Mouse (Mus musculus) ovary, postnatal 14 days (tissue): ENCODE measurements around the gene Hnrnpu.

Experiments
- DNase-seq: peaks from one replicate; pipeline ENCODE4 v3.0.0; 2022; ENCODE audit warnings: low spot score

The Hnrnpu gene

GRCm38 (mm10) chr1:178340213-178340612 is 2.6 kb upstream of the Hnrnpu start:
- DNase-seq: no peak

DNA sequence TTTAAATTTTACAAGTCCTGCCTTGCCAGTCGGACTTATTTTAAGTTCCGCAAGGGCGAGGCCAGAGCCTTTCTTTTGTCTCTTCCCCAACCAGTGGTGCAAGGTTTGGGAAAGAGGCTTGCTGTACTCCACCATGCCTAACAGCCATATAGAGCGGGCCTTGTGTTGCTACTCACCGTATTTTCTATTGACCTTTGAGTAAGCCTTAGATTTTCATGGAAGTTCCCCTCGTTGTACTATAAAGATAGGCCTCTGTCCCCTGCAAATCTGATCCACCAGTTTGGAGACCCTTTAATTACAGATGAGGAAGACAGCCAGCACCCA is 683 bp upstream of the Hnrnpu start:
- peak; percentile 25 for DNase-seq

DNA sequence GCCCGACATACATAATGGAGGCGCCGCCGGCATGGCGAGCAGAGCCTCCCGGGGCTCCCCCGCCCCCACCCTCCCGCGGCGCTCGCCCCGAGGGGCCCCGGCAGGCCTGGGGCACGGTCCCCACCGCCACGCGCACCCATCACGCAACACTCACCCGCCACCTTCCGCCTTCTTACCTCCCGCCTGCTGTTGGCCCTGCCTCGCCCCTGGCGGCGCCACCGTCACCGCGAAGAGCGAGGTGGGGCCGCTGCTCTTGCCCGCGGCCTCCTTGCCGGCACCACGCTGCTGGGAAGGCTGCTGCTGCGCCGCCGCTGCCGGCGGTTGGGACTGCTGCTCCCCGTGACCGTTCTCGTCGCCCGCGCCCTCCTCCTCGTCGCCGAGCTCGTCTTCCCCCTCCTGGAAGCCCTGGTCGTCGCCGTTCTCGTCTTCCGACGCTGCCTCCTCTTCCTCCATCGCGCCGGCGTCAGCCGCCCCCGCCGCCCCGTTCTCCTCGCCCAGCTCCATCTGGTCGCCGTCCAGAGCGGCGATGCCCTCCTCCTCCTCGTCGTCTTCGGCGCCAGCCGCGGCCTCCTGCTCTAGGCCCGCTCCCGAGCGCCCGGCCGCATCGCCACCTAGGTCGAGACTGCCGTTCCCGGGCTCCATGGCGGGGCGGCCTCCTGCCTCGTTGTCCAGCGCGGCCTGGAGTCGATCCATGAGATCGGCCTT is 668 bp downstream of the Hnrnpu start:
- DNase-seq: no peak

- DNase-seq: peak; percentile 90
Measured at GRCm38 (mm10) chr1:178336289-178336775, 1.3 kb downstream of the Hnrnpu start.

DNA sequence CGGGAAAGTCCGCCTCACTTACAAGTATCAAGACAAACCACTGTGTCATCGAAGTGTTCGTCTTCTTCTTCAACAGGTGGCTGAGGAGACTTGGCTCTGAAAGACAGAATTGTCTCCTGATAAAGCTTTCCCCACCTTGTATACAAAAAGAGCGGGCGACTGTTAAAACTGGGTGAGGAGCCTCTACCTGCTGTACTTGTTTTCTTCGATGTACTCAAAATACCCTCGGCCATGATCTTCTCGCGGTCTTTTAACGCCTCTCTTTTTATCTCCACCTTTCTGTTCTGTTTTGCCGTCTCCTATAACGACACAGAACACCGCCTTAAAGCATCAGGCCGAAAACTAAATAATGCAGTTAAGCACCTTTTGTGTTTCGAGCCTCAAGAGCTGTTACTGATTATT is 1.7 kb downstream of the Hnrnpu start:
- DNase-seq: no peak

- DNase-seq: no peak
Measured at GRCm38 (mm10) chr1:178329946-178330345, 7.7 kb downstream of the Hnrnpu start.

DNA sequence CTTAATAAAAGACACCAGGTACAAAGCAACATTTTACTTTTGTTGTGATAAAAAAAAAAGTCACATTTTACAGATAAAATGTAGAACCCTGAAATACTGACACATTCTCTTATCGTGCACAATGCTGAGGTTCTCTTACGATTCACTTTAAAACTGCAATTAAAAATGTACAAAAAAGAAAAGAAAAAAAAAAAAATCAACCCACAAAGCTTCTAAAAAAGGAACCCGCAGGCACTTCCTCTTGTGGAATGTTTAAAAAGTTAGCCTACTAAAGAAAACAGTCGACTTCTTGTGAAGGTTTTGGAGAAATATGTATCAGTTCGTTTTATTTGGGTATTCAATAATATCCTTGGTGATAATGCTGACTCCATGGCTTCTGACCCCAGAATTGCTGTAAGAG is 8.6 kb downstream of the Hnrnpu start:
- no peak for DNase-seq

GRCm38 (mm10) chr1:178326950-178327349 is 10.6 kb downstream of the Hnrnpu start:
- DNase-seq: no peak

- no peak for DNase-seq
Measured at GRCm38 (mm10) chr1:178326357-178326756, 11.2 kb downstream of the Hnrnpu start.

DNA sequence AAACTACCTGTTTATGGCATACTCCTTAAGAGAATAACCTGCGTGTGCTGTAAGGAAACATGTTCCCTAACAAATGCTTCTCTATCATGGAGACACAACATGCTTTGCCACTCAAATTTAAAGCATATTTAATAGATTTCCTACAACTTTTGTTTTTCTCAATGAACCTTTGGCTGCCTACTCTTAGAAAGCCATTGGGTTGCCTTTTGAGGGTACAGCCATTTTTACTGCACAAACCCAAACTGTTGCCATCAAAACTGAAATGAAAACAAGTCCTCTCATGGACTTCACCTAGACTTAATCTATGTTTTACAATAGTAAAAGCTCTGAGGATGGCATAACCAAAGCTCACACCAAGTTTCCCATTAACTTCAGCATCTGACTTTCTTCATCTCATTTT is 13.0 kb downstream of the Hnrnpu start:
- no peak for DNase-seq

DNA sequence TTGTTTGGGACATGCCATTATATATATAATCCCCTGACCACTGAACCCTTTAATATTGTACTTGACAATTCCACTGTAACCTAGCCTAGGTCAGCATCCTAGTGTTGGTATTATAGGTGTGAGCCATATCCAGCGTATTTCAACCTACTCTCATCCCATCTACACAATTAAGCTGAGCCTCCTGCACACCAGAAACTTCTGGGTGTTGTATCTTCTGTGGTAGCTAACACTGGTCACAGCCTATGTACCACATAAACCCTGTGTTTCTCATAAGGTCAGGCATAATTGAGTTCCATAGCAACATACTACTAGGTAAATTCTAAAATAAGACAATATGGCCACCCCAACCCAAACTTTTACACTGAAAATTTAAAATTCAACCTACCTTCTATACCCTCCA is 14.4 kb downstream of the Hnrnpu start:
- no peak for DNase-seq

DNA sequence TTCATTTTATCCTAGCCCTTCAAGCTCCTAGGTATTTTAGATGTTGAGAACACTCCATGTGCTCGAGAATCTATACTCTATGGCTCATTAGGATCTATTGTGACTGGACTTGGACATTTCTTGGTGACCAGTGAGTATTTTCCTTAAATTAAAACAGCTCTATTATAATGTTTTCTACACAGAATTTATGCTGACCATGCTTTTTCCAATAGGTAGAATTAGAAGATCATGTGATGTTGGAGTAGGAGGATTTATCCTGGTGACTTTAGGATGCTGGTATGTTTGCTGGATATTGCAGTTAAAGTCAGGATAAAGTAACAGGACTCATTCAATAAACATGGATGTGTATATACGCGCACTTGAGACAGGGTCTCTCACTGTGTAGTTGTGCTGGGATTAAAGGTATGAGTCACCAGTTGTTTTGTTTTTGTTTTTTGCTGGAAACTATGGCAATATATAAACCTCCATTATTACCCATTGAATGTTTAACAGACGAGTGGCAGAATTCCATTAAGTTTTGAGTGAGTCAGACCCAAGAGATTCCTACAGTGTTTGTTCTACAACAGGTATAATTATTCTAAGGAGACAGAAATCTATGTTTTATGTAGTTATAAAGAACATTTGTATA is 15.8 kb downstream of the Hnrnpu start:
- no peak for DNase-seq

DNA sequence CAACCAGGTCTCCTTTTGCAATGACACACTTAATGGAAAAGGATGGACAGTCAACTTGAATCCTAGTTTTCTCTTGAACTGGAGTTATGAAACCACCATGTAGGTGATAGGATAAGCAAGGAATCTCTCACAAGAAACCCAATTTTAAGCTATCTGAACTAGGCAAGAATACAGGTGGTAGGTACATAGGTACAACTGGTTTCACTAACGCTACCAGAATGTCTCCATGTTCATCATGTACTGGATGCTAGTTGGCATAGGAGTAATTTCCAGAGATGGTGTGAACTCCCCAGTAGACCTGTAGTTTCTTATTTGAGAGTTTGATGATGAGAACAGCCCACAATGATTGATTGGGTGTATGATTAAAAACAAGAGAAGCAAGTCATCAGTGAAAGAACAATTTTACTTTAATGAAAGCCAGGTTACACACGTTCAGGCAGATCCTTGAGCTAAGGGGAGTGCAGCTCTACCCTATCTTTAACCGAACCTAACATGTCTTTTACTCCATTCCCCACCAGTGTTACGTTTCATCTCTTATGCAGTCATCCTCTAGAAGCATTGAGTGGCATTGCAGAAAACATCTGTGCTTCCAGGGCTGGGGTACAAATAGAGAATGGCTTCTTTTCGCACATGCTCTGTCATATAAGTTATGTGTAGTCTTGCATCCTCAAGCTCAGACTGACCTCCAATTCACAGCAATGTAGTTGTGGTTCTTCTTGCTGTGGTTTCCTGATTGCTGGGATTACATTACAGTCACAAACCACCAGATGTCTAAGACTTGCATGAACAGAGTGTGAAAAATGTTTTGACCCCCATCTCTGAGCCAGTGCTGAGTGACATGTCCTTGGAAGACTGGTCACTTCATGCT is 16.6 kb downstream of the Hnrnpu start:
- no peak for DNase-seq

GRCm38 (mm10) chr1:178320038-178320722 is 17.4 kb downstream of the Hnrnpu start:
- no peak for DNase-seq

- DNase-seq: peak; percentile 19
Measured at GRCm38 (mm10) chr1:178319295-178320037, 18.1 kb downstream of the Hnrnpu start.

DNA sequence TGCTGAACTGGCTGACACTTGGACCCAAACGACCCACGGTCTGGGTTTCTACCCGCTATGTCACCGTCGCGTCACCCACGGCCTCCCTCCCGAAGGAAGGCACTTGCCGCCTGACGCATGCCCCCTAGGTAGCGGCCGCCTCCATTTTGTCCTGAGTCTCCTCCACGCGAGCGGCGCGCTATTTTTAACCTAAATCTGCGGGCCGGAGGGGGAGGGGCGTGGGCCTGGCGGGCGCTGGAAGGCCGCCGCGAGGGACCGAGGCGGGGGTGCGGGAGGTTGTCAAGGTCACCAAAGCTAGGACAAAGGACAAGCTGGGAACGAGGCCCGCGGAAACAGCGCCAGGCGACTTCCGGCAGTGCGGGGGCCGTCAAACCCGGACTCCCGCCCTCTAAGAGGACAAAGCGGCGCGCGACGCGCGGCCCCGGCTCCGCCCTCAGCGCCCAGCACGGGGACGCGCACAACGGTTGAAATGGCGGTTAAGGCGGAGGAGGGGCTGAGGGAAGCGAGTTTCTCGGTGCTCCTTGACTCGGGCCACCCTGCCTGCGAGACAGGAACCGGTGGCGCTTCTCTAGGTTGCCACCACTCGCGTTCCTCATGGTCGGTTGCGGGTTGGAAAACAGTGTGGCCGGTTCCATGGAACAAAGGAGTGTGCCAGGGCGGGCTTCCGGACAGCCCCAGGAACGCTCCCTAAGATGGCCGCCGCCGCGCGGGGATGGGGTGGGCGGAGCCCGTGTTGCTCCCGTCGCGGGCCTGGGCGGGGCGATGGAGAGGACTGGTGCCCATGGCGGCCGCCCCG is 19.0 kb downstream of the Hnrnpu start, which contains the start of gene Cox20:
TSS of gene Cox20 (plus strand) at position 742 of the 796 bp plus-strand sequence.
- DNase-seq: peak; percentile 94

- DNase-seq: no peak
Measured at GRCm38 (mm10) chr1:178318002-178318388, 19.6 kb downstream of the Hnrnpu start.

DNA sequence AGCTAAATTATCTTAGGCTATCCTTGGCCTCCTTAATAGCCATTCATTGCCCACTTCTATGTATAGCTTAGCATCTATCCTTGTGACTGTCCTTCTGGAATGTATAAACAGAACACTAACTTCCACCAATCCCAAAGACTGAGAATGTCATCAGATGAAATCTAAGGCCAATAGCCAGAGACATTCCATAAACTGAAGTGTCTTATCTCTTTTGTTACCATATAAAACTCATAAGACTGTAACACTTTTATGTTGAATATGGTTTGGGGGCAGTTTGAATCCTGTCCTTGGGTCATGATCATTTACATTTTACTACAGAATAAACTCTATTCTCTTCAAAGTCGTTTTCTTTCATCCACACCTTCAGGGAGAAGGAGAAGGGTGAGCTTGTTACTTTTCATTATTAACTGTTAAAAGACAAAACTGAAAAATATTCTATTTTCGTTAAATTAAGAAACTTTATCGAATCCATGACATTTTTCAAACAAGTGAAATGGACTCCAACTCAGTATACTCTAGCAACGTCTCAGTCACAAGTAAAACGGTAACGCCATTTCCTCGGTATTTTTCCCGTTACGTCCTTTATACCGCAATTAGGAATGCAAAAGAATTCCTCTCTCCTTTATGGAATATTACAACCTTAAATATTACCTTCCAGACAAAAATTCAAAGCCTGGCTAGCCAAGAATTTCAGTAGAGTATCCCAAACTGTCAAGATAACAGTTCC is 20.2 kb downstream of the Hnrnpu start:
- no peak for DNase-seq

DNA sequence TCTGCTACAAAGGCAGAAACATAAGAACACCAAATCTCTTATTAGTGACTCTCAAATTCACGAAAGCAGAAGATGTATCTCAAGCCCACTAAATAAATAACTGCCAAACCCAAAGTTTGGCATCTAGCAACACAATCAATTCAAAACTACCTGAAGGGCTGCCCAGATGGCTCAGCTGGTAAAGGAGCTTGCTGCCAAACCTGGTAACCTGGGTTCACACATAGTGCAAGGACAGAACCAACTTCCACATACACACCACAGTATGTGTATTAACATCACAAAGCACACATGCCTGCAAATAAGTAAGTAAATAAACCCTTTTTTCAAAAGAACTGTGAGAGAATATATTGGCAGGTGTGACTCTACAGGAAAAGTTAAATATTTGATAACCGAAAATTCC is 23.4 kb downstream of the Hnrnpu start:
- no peak for DNase-seq

DNA sequence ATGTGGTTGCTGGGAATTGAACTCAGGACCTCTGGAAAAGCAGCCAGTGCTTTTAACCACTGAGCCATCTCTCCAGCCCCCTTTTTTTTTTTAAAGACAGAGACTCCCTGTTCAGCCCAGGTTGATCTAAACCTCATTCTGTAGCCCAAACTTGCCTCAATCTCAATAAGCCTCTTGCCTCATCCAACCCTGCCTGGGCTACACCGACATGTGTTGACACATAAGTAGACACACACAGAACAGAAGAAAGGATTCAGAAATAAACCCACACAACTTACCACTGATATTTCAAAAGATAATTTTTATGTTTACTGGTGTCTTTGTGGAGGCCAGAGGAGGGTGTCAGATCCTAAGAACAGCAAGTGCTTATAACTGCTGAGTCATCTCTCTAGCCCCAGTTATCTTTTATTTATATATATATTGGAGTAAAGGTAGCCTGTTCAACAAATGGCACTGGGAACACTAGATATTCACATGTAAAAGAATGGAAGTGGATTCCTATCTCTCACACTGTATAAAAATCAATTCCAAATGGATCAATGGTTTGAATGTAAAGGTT is 24.5 kb downstream of the Hnrnpu start:
- DNase-seq: no peak
